Mouse (Mus musculus): ENCODE measurements around the gene Tgif1. TPM values are rescaled to one million over a fixed set of nuclear protein-coding genes. Genes with fewer than 3 reads are reported as not detected.

Tgif1 gene
- total and polyA plus RNA-seq, 2 experiments from 2014 or later, result 4.2 to 5.8 TPM

- no peak overlapping the region for H3K27ac ChIP-seq (ENCODE audit: low read depth, low read length)
- H3K27me3 ChIP-seq (ENCODE audit: insufficient read depth, low read length), result no peaks in the 10 kb centered on the region
- WGBS, result 53% methylated on average over 5 of the region's 5 CpGs
- H3K36me3 ChIP-seq (ENCODE audit: insufficient read depth, low read length), result no peaks in the 10 kb centered on the region
- no peak overlapping the region for H3K9ac ChIP-seq (replicated peaks; ENCODE audit: low read length, poor library complexity, severe bottlenecking)
- H3K9me3 ChIP-seq (ENCODE audit: low read length), result no peaks in the 10 kb centered on the region
- ATAC-seq (ENCODE audit: low FRiP score), result no peak
- DNase-seq (ENCODE audit: low spot score), result no peak
- no peak overlapping the region for H3K4me2 ChIP-seq (ENCODE audit: low read depth, low read length, poor library complexity, severe bottlenecking)
- H3K4me1 ChIP-seq (ENCODE audit: insufficient read depth, low read length), result no peaks in the 10 kb centered on the region
- H3K4me3 ChIP-seq (ENCODE audit: low read depth, low read length), result no peak overlapping the region
- TF ChIP-seq CTCF (IDR thresholded peaks at IDR 0.05), result no peak
Measured at GRCm38 (mm10) chr17:70871676-70872075, 18.3 kb upstream of the Tgif1 start.

- no peaks in the 10 kb centered on the region for H3K27me3 ChIP-seq (ENCODE audit: insufficient read depth, low read length)
- no peak for DNase-seq (ENCODE audit: low spot score)
- H3K9me3 ChIP-seq (ENCODE audit: low read length), result no peaks in the 10 kb centered on the region
- WGBS, result 95% methylated on average over 4 of the region's 4 CpGs
- no peak overlapping the region for H3K4me2 ChIP-seq (ENCODE audit: low read depth, low read length, poor library complexity, severe bottlenecking)
- no peak overlapping the region for H3K9ac ChIP-seq (replicated peaks; ENCODE audit: low read length, poor library complexity, severe bottlenecking)
- no peaks in the 10 kb centered on the region for H3K36me3 ChIP-seq (ENCODE audit: insufficient read depth, low read length)
- H3K4me1 ChIP-seq (ENCODE audit: insufficient read depth, low read length), result no peaks in the 10 kb centered on the region
- no peak for ATAC-seq (ENCODE audit: low FRiP score)
- H3K4me3 ChIP-seq (ENCODE audit: low read depth, low read length), result no peak overlapping the region
- TF ChIP-seq CTCF (IDR thresholded peaks at IDR 0.05), result no peak
- no peak overlapping the region for H3K27ac ChIP-seq (ENCODE audit: low read depth, low read length)
Measured at GRCm38 (mm10) chr17:70870581-70870980, 17.2 kb upstream of the Tgif1 start.

- DNase-seq (ENCODE audit: low spot score), result no peak
- no peak for TF ChIP-seq CTCF (IDR thresholded peaks at IDR 0.05)
- 96% methylated on average over 5 of the region's 5 CpGs for WGBS
Measured at GRCm38 (mm10) chr17:70868577-70869229, 15.4 kb upstream of the Tgif1 start.

GRCm38 (mm10) chr17:70866538-70867114 is 13.3 kb upstream of the Tgif1 start:
- Histone ChIP-seq H3K27me3 (ENCODE audit: insufficient read depth, low read length) (no peaks in the 10 kb centered on the region), H3K4me3 (ENCODE audit: low read depth, low read length) (no peak overlapping the region), H3K9ac (replicated peaks; ENCODE audit: low read length, poor library complexity, severe bottlenecking) (no peak overlapping the region), H3K27ac (ENCODE audit: low read depth, low read length) (no peak overlapping the region), H3K36me3 (ENCODE audit: insufficient read depth, low read length) (no peaks in the 10 kb centered on the region), H3K9me3 (ENCODE audit: low read length) (no peaks in the 10 kb centered on the region), H3K4me2 (ENCODE audit: low read depth, low read length, poor library complexity, severe bottlenecking) (no peak overlapping the region), H3K4me1 (ENCODE audit: insufficient read depth, low read length) (no peaks in the 10 kb centered on the region)
- 85% methylated on average over 6 of the region's 6 CpGs for WGBS
- DNase-seq (ENCODE audit: low spot score) (no peak), ATAC-seq (ENCODE audit: low FRiP score) (no peak)
- TF ChIP-seq CTCF (IDR thresholded peaks at IDR 0.05), result no peak

More at GRCm38 (mm10) chr17:70868577-70869229, 15.4 kb upstream of the Tgif1 start:
- no peak for ATAC-seq (ENCODE audit: low FRiP score)
- H3K27me3 ChIP-seq (ENCODE audit: insufficient read depth, low read length), result no peaks in the 10 kb centered on the region
- H3K9ac ChIP-seq (replicated peaks; ENCODE audit: low read length, poor library complexity, severe bottlenecking), result no peak overlapping the region
- H3K27ac ChIP-seq (ENCODE audit: low read depth, low read length), result no peak overlapping the region
- H3K9me3 ChIP-seq (ENCODE audit: low read length), result no peaks in the 10 kb centered on the region
- H3K4me1 ChIP-seq (ENCODE audit: insufficient read depth, low read length), result no peaks in the 10 kb centered on the region
- no peaks in the 10 kb centered on the region for H3K36me3 ChIP-seq (ENCODE audit: insufficient read depth, low read length)
- no peak overlapping the region for H3K4me3 ChIP-seq (ENCODE audit: low read depth, low read length)
- no peak overlapping the region for H3K4me2 ChIP-seq (ENCODE audit: low read depth, low read length, poor library complexity, severe bottlenecking)

- H3K4me3 ChIP-seq (ENCODE audit: low read depth, low read length), result no peak overlapping the region
- 91% methylated on average over 5 of the region's 5 CpGs for WGBS
- H3K4me2 ChIP-seq (ENCODE audit: low read depth, low read length, poor library complexity, severe bottlenecking), result no peak overlapping the region
- H3K27ac ChIP-seq (ENCODE audit: low read depth, low read length), result no peak overlapping the region
- no peak overlapping the region for H3K9ac ChIP-seq (replicated peaks; ENCODE audit: low read length, poor library complexity, severe bottlenecking)
- H3K9me3 ChIP-seq (ENCODE audit: low read length), result no peaks in the 10 kb centered on the region
- no peak for TF ChIP-seq CTCF (IDR thresholded peaks at IDR 0.05)
- no peaks in the 10 kb centered on the region for H3K27me3 ChIP-seq (ENCODE audit: insufficient read depth, low read length)
- ATAC-seq (ENCODE audit: low FRiP score) (no peak), DNase-seq (ENCODE audit: low spot score) (no peak)
- no peaks in the 10 kb centered on the region for H3K36me3 ChIP-seq (ENCODE audit: insufficient read depth, low read length)
- no peaks in the 10 kb centered on the region for H3K4me1 ChIP-seq (ENCODE audit: insufficient read depth, low read length)
Measured at GRCm38 (mm10) chr17:70866029-70866428, 12.7 kb upstream of the Tgif1 start.

GRCm38 (mm10) chr17:70865060-70865604 is 11.8 kb upstream of the Tgif1 start:
- Histone ChIP-seq H3K27me3 (ENCODE audit: insufficient read depth, low read length) (no peaks in the 10 kb centered on the region), H3K9ac (replicated peaks; ENCODE audit: low read length, poor library complexity, severe bottlenecking) (no peak overlapping the region), H3K4me2 (ENCODE audit: low read depth, low read length, poor library complexity, severe bottlenecking) (no peak overlapping the region), H3K36me3 (ENCODE audit: insufficient read depth, low read length) (no peaks in the 10 kb centered on the region), H3K27ac (ENCODE audit: low read depth, low read length) (no peak overlapping the region), H3K4me1 (ENCODE audit: insufficient read depth, low read length) (no peaks in the 10 kb centered on the region), H3K9me3 (ENCODE audit: low read length) (no peaks in the 10 kb centered on the region), H3K4me3 (ENCODE audit: low read depth, low read length) (no peak overlapping the region)
- 87% methylated on average over 10 of the region's 10 CpGs for WGBS
- ATAC-seq (ENCODE audit: low FRiP score), result no peak
- TF ChIP-seq CTCF (IDR thresholded peaks at IDR 0.05), result no peak
- no peak for DNase-seq (ENCODE audit: low spot score)
